Mouse (Mus musculus) brain, embryonic 18.5 days (tissue): ENCODE results near the gene Irak3.
"Not testable (repeated sequence)": the region's sequence is repeated elsewhere in the genome, so short reads cannot be mapped to it uniquely, and the experiment has no call there.

Experiments
- DNase-seq: peaks from one replicate; pipeline ENCODE4 v3.0.0-alpha.2; 2012; ENCODE audit warnings: low read depth, low spot score

Irak3 gene

DNA sequence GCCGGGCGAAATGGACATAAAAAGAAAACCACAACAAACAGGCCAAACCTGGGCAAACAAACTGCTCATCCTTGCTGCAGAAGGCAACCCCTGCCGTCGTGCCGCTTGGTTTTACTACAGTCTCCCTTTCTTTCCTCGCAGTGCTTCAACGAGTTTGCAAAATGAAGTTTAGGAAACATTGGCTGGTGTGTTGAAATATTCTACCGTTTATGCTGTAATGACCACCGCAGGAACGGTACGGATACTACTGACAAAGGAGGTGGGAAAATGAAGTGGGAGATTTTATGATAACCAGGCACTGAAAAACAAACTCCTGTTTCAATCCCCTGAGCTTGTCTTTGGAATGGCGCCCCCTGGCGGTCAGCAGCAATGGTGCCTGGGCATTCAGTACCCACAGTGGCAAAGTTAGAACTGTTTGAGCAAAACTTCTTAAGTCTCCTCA lies at the start of gene Irak3:
Gene Irak3 (minus strand): TSS at position 170 of the 442 bp plus-strand sequence.
- DNase-seq: peak; percentile 36

DNA sequence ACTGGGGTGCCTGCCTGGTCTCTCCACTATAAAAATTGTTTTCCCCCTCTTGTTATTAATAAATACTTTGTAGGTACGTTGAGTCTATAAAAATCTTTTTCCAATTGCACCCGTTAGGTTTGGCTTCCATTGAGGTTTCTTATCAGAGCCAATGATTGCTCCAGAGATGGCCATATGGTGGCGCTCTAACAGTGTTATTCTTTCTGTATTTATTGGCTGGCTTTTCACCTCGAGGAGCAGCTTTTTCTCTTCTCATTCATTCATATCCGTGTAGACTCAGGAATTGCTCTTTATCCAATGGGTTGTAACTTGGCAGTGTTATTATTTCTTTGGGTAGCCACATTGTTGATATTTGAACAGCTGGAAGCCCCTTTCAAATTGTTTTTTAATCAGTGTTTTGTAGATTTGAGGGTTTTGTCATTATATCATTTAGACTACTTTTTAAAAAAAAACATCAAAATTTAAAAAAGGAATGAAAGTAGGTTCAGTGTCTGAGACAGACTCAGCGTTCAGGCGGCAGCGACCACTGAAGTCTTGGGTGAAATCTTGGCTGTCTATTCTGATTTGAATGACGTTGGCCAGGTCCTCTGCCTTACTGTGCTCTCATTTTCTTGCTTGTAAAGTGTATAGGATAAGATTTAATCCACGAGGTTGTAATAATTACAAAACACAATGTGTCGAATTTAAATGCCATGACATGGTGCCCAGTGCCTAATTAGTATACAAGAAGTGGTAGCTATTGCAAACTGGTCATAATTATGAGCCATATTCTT lies 49.2 kb upstream of the Irak3 start:
- no peak for DNase-seq

DNA sequence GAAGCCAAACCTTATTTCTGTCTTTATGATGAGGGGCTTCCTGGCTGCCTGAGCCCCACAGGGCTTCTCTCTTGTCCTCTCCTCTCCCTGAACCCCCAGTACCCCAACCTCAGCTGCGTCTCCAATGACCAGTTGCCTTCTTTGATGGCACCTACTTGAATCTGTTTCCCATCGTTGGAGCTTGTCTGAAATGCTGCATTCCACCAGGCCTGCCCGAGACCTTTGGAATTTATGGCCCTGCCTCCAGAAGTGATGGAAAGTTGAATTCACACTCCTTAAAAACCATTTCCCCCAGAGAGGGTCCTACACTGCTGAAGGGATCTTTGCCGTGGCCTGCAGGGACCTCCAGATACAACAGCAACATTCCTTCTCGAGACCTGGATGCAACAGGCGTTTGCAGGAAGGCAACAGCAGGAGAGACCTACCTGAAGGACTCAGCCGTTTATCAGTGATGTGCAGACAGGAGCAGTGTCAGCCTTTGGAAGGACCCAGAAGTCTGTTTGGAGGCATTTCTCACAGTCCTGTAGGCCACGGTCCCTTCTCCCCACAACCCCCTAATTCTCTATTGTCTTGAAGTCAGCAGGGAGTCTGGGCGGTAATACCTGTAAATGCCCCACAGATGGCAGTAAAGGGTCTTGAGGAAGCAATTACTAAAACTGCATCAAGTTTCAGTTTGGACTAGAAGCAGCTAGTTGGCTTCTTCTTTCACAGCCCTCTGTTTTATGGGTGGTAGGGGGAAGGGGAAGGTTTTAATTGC lies 45.2 kb upstream of the Irak3 start:
- DNase-seq: peak; percentile 43

DNA sequence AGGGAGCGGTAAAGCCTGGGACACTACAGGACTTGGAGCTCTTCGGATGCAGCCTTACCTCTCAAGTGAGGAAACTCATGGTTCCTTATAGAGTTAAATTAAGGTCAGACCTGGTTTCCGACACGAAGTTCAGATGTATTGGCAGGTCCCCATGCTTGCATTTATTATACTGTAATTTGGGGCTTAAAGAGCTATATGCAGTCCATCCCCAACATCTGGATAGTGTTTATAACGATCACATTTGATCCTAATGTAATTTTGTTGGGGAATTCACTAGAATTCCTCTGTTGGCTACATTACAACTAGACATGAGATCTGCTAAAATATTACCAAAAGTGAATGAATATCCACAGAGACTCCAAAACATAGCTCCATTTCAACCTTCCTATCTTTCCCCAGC lies 43.8 kb upstream of the Irak3 start:
- no peak for DNase-seq

DNA sequence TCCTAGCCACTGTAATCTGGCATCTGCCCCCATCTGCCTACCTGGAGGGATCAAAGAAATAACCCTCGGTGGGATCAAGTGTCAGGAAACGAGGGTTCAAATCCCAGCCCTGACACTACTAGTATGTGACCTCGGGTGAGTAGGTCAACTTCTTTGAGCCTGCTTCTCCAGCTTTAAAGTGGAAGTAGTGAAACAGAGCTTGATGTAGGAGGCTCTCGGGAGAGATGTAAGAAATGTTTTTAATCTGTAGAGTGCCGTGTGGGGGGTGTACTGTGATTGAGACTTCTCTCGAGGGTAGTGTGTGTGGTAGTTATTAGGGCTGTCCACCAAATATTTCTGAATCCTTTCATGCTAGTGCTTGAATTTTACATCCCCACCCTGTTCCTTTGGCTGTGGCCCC lies 40.5 kb upstream of the Irak3 start:
- DNase-seq: no peak

DNA sequence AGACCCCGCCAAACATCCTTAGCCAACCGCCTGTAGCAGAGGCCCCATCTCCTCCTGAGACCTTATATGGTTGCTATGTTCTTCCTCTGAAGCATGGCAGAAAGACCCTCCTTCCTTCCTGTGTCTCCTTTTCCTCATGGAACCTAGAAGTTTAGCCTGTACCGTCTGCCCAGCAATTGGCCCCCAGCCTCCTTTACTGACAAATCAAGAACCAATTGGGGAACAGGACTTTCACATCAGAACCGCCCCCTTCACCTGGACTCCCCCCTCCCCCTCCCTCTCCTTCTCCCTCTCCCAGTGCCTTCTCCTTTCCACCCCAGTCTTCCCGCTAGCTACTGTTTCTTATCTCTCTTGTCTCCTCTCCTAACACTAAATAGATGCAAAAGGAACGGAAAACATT lies 37.5 kb upstream of the Irak3 start:
- no peak for DNase-seq

DNA sequence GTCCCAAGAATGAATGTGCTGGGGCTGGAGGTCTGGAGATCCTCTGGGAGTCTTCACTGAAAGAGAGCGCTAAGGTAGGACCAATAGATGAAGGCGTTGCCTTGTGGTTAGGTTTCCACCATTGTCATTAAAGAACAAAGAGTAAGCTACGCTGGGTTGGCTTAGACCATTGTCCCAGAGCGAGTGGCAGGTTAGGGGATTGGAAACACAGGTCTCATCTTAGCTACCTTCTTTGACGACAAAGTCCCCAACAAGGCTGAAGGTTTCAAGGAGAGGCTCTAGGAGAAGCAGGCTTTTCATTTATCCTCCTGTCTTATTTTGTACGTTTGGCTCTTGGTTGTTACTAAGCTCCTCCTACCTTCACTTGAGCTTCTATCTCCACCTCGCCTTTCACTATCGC lies 36.3 kb upstream of the Irak3 start:
- no peak for DNase-seq

DNA sequence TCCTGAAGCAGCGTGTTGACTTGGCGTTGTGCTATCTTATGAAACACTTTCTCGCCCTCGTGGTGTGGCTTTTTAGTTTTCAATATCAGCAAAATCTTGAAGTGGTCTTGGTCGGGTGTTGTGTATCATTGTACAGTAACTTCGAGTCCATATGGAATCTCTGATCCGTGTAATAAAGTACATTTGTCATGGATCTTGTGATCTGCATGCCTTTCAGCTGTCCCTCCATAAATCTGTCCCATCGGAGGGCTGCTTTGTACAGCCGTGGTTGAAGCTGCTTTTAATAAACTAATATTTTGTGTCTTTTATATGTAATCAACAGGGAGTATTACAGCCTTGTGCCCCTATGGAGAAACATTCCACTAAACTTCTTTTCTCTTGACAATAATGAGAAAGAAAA lies 34.9 kb upstream of the Irak3 start:
- DNase-seq: no peak

DNA sequence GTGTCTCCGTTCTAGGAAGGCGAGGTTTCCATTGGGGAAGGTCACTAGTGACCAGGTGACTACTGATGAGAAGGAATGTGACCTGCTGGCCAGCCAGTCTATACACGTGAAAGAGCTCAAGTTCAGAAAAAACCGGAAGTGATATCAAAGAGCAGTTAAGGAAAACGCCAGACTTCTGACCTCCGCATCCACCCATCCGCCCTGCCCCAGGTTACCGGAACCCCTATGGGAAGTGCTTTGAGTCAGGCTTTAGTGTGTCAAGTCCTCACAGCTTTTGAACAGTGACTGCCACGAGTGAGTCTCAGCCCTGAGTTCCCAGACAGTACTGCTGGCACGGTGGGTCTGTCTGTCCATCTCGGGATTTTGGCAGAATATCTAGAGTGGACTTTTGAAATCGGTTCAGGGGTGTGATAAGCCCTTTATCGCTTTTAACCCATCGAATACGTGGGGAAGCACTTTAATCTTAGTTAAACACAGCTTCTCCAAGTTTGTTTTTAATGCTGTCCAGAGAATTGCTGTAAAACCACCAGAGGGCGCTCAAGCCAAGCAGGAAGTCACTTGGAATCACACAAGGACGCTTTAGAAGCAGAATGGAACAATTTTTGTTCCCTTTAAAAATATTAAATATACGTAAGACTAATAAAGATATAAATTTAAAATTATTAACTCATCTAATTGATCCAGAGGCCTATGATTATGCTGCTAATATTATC lies 31.9 kb upstream of the Irak3 start:
- DNase-seq: no peak

DNA sequence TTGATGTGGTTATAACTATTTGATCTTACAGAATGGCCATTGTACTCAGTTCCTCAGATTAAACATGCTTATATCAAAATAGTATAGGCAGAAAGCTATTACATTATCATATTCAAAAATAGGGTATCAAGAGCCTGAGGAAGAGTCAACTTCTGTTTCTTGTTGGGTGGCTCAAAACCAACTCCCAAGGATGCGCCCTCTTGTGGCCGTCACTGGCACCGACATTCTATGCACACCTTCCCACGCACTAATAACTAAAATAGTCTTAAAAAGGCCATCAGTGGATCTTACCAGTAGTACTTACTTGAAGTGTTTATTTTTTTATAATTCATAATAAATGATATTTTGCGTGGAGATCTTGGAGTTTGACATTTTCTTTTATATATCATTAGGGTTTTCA lies 29.8 kb upstream of the Irak3 start:
- no peak for DNase-seq

DNA sequence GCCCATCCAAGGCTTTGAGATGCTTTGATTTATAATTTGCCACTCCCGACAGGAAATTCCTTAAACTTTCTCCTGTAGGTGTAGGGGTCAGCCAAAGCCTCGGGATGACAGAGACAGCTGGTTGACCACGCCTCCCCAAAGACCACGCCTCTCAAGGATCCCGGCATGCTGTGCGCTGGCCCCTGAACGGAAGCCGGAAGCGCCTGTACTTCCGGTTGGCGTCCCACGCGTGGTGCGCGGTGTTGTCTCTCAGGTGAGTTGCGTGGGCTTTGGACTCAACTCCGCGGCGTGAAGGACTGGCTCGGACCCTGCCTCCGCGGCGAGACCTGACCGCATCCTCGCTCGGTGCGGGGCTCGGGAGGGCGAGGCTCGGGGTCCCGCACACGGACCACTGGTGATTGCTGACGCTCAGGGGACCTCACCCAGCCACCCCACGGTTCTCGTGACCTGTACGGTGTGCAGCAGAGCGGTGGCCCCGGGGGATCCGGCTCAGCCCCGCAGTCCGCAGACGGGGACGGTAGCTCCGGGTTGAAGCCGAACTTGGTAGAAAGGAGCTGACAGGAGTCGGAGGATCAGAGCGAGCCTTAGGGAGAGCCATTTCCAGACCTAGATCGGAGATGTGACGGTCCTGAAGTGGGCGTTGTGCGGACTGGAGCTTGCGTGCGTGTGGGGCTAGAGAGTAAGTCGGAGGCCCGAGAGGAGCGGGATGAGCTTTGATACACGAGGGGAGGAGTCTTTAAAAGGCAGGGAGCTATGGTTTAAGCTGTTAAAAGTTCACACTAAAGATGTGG lies 25.1 kb upstream of the Irak3 start, which contains the start of gene Llph:
Gene Llph (plus strand): TSS at position 200 of the 791 bp plus-strand sequence.
- peak; percentile 64 for DNase-seq

DNA sequence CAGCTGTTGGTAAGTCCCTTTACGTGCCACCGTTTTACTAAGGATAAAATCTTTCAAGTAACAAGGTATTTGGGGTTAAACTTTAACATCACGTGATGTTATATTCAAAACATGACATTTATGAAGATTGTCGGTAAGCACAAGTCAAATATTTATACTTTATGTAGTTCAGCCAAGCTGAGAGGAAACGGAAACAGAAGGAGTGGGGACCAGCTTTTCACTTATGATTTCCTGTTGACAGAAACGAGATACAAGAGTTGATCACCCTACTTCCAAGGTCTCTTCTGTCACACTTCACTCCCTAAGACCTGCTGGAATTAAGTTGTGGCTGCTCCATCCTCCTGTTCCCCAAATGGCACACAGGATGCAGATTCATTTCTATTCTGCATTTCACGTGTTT lies 18.8 kb upstream of the Irak3 start:
- no peak for DNase-seq

DNA sequence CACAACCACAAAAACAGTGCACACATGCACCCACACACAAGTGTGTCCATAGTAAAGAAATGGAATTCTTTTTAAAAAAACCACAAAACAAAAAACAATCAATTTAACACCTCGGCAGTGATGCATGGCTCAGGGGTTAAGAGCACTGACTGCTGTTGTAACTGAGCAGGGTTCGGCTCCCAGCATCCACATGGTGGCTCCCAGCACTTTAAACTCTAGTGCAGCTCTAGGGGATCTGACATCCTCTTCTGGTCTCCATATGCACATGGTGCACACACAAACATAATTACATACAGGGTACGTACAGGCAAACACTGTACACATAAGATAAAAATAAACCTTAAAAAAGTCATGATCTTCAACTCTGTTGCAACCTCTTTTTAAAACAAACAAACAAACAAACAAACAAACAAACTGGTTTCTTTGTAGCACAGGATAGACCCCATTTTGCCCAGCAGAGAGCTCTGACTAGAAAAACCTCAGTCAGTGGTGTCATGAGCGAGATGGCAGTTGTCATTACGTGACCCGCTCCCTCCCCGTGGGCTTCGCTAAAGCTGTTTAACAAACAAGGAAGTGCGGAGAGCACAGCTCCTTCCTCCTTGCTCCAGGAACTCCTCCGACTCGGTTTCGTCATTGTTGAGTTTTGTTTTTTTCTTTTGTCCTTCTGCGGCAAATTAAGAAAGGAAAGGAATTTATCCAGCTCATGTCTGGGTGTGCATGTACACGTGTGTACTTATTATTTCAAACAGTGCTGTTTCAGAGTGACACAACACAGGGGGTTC lies 17.8 kb upstream of the Irak3 start:
- no peak for DNase-seq

DNA sequence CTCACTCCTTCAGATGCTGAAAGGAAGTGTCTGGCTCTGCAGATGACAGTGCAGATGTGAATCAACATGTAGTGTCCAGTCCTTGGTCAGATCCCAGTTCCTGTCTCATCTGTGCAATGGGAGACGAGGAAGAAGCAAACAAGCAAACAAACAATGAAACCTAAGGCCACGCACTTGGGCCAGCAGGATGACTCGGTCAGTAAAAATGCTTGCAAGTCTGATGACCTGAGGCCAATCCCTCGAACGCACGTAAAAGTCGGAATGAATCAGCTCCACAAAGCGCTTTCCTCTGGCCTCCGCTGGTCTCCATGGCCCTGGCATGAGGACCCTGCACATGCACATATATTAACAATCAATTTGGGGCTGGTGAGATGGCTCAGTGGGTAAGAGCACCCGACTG lies 17.1 kb upstream of the Irak3 start:
- no peak for DNase-seq

DNA sequence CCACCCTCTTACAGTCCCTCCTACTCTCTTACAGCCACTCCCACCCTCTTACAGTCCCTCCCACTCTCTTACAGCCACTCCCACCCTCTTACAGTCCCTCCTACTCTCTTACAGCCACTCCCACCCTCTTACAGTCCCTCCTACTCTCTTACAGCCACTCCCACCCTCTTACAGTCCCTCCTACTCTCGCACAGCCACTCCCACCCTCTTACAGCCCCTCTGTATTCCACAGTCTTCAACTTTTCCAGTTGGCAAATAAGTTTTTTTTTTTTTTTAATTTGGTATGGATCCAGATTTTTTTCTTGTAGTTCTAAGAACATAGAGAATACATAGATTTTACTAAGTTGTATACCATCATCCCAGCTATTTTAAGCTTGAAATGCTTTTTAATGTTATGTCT lies 15.2 kb upstream of the Irak3 start:
- not testable (repeated sequence) for DNase-seq

DNA sequence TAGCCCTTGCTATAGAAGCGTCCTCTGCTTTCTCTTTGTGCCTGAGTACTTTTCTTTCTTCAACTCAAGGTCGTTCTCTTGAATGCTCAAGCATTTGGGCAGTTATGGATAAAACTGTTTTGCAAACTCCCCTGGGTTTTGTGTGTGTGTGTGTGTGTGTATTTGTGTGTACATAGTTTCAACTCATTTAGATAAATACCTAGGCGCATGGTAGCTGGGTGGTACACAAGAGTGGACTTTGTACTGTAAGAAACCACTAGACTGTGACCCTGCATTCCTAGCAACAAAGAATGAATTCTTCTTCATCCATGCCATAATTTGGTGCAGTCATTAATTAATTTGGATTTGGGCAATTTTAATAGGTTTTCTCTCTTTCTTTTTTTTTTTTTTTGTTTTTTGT lies 8.2 kb upstream of the Irak3 start:
- DNase-seq: no peak

DNA sequence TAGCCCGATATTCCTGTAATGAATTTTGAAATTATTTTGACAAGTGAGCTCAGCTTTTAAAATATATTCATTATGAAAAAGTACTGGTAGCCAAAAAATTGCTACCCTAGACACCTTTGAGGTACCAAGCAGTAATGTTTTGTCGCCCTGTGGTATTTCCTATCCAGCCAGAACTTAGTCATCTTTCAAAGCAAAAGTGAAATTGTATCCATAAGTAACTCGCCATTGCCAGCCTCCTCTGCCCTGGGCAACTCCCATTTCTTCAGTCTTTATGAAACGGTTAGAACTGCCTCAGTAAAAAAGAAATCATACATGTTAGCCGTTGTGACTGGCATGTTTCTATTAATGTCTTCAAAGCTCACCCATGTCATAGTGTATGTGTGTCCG lies 7.6 kb upstream of the Irak3 start:
- no peak for DNase-seq

DNA sequence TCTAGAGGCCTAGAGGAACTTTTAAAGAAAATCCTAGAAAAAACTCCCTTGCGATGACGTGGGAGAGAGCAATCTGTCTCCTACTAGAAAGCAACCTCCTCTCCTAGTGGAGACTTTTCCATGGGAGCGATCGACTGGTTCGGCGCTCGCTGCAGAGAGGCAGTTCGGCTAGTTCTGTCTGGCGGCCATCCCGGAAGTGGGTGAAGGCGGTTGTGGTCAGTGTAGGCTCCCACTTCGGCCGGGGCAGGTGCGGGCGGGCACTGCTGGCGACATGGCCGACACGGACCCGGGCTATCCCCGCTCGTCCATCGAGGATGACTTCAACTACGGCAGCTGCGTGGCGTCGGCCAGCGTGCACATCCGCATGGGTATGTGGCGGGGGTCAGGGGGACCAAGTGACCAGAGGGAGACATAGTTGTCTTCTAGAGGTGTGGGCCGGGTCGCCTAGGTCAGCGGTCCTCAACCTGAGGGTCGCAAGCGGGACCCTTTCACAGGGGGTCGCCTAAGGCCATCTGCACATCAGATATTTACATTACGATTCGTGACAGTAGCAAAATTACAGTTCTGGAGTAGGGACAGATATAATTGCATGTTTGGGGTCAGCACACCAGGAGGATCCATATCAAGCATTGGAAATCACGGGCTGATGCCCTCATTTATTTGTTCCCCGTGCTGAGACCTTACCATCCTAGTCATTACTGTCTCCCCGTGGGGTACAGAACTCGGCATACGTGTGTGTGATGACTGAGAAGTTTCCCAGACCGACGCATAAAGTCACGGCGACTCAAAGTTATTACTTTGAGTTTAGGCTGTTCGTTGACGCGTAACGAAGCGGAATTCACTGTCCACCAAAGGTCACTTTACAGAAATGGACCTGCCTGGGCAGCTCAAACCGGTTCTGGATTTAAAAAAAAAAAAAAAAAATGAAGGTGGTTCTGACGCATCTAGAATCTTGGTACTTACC lies 6.9 kb upstream of the Irak3 start:
- peak; percentile 51 for DNase-seq

DNA sequence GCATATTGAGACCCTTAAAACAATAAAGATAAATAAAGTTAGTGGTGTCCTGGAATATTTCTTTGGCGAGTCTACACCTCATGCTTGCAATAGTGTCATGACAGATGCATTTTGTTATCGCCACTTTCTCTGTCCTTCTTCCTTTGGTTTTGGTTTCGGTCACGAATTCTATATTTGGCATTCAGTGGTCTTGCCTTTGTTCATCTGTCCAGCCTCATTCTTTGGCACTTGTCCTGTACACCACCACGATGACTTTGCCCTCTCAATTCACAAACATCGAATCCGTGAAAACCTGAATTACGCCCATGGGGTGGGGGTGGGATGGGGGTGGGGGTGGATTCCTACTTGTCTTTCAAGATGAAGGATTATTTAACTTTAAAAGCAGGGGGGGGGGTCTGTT lies 6.1 kb upstream of the Irak3 start:
- DNase-seq: no peak
